Mouse (Mus musculus): Measurements from ENCODE around the gene Nol7. TPM values are rescaled to one million over a fixed set of nuclear protein-coding genes. Genes with fewer than 3 reads are reported as not detected.

Gene Nol7
- polyA plus RNA-seq, 1 experiment from 2014 or later, result 155 TPM

Other genes with a start within 250 kb of the Nol7 start
- gene Tbc1d7, start 226.9 kb upstream of the Nol7 start, polyA plus RNA-seq (2015; fragmentation: Nextera tagmentation; extraction: Ambion mirVana), result 16.1 and 16.8 TPM in 2 replicates
- gene Gfod1, start 94.2 kb upstream of the Nol7 start, polyA plus RNA-seq (2015; fragmentation: Nextera tagmentation; extraction: Ambion mirVana), result 0.15 TPM in 2 replicates
- 5.1 and 6.7 TPM in 2 replicates for gene Sirt5, start 32.9 kb upstream of the Nol7 start, polyA plus RNA-seq (2015; fragmentation: Nextera tagmentation; extraction: Ambion mirVana)
- gene Ranbp9, start 82.9 kb downstream of the Nol7 start, polyA plus RNA-seq (2015; fragmentation: Nextera tagmentation; extraction: Ambion mirVana), result 2.4 and 3.4 TPM in 2 replicates
- gene Mcur1, start 161.8 kb downstream of the Nol7 start, polyA plus RNA-seq (2015; fragmentation: Nextera tagmentation; extraction: Ambion mirVana), result 5.4 and 6.0 TPM in 2 replicates
- 0.05 and 0.30 TPM in 2 replicates for gene Rnf182, start 217.3 kb downstream of the Nol7 start, polyA plus RNA-seq (2015; fragmentation: Nextera tagmentation; extraction: Ambion mirVana)